Comparison of ENCODE assay signal across 17 mouse cellular contexts in genomic region chr6:5222080-5222479, GRCm38 (mm10). TPM values are rescaled to one million over a fixed set of nuclear protein-coding genes. Genes with fewer than 3 reads are reported as not detected.
"Had no signal": no experiment of that assay in that cellular context is flagged by ENCODE, and none has a peak within 500 bp of the region (broad histone marks: within the 10 kb centered on the region; RNA-seq: fewer than 3 reads in every experiment).

No protein-coding gene starts in this region.

- H3K9me3 ChIP-seq: limb, embryonic 12.5 days; midbrain, embryonic 12.5 days; neural tube, embryonic 13.5 days had no signal

- H3K4me2 ChIP-seq: limb, embryonic 12.5 days; midbrain, embryonic 12.5 days; neural tube, embryonic 13.5 days had no signal

- H3K27me3 ChIP-seq: limb, embryonic 12.5 days; midbrain, embryonic 12.5 days; neural tube, embryonic 13.5 days had no signal

- H3K4me1 ChIP-seq: limb, embryonic 12.5 days; midbrain, embryonic 12.5 days; neural tube, embryonic 13.5 days had no signal

- H3K4me3 ChIP-seq: limb, embryonic 12.5 days; midbrain, embryonic 12.5 days; neural tube, embryonic 13.5 days had no signal

- H3K9ac ChIP-seq: limb, embryonic 12.5 days; midbrain, embryonic 12.5 days; neural tube, embryonic 13.5 days had no signal

- DNase-seq: kidney, adult 9 months; kidney, postnatal 36 days; layer of hippocampus, adult 9-11 months; layer of hippocampus, postnatal 36 days; lung, adult 18-20 months; right cerebral cortex, postnatal 14 days; thymus, postnatal 4 days had no signal

- H3K36me3 ChIP-seq: limb, embryonic 12.5 days; midbrain, embryonic 12.5 days; neural tube, embryonic 13.5 days had no signal

- H3K27ac ChIP-seq: kidney, postnatal 0 days; limb, embryonic 12.5 days; midbrain, embryonic 12.5 days; neural tube, embryonic 13.5 days had no signal

- ATAC-seq: intestine, postnatal 0 days; midbrain, embryonic 16.5 days had no signal

RNA-seq across cellular contexts. Expression of gene Pon1, which starts 28.3 kb away (rescaled TPM):
- total RNA-seq: layer of hippocampus, adult 18-20 months; layer of hippocampus, postnatal 36 days; left cerebral cortex, postnatal 36 days; megakaryocyte-erythroid progenitor cell, adult 5-6 weeks had no signal
- polyA plus RNA-seq: intestine, postnatal 0 days; limb, embryonic 12.5 days; midbrain, embryonic 12.5 days; neural tube, embryonic 13.5 days; small intestine, adult 2 months had no signal
